Mouse (Mus musculus) neural tube, embryonic 15.5 days (tissue): ENCODE data around the gene Uap1l1. TPM values are rescaled to one million over a fixed set of nuclear protein-coding genes. Genes with fewer than 3 reads are reported as not detected.
A peak's percentile ranks its signal among the peaks of the same experiment; 100 is the strongest.

Experiments used
- ATAC-seq: fragments of 200-750 bp; cut with Nextera tagmentation; 2 replicates; pipeline ENCODE4 v1.8.0; 2017; ENCODE audit warnings: mild to moderate bottlenecking, moderate TSS enrichment, moderate library complexity; ENCODE audit not compliant: low FRiP score
- H3K27ac ChIP-seq: fragments of 300-500 bp; sonication (generic); replicated peaks from 2 replicates; pipeline ENCODE4 v1.5.1; 2015; ENCODE audit warnings: mild to moderate bottlenecking, inconsistent platforms
- H3K27me3 ChIP-seq: fragments of 300-500 bp; sonication (generic); replicated peaks from 2 replicates; pipeline ENCODE4 v1.6.1; 2015; ENCODE audit warnings: inconsistent platforms
- H3K36me3 ChIP-seq: fragments of 300-500 bp; sonication (generic); 2 replicates; pipeline ENCODE4 v1.6.1; 2015; ENCODE audit warnings: inconsistent platforms
- H3K4me1 ChIP-seq: fragments of 300-500 bp; sonication (generic); 2 replicates; pipeline ENCODE4 v1.6.1; 2015; ENCODE audit warnings: inconsistent platforms
- H3K4me2 ChIP-seq: fragments of 300-500 bp; sonication (generic); 2 replicates; pipeline ENCODE4 v1.6.1; 2015; ENCODE audit warnings: inconsistent platforms, mild to moderate bottlenecking, moderate library complexity
- H3K4me3 ChIP-seq: fragments of 300-500 bp; sonication (generic); replicated peaks from 2 replicates; pipeline ENCODE4 v1.5.1; 2015; ENCODE audit warnings: mild to moderate bottlenecking, inconsistent platforms
- H3K9ac ChIP-seq: fragments of 300-500 bp; sonication (generic); replicated peaks from 2 replicates; pipeline ENCODE4 v1.6.1; 2015; ENCODE audit warnings: mild to moderate bottlenecking, inconsistent platforms
- H3K9me3 ChIP-seq: fragments of 300-500 bp; sonication (generic); replicated peaks from 2 replicates; pipeline ENCODE4 v1.6.1; 2016; ENCODE audit warnings: inconsistent platforms
- WGBS: fragments of 180-500 bp; shearing (Covaris S2); methylation state at CpG from one replicate; pipeline ENCODE4 v1.1.7; 2015; ENCODE audit warnings: mixed read lengths; 5-methylcytosine and 5-hydroxymethylcytosine counted together
- polyA plus RNA-seq: library from polyadenylated mRNA; unstranded; fragments of >200 nt; fragmentation: Nextera tagmentation; extraction: Ambion mirVana; gene quantifications from 2 replicates; pipeline ENCODE4 v1.2.1, GENCODE M21; 2015

Gene Uap1l1
- polyA plus RNA-seq, 1 experiment from 2014 or later = 8.5 TPM

DNA sequence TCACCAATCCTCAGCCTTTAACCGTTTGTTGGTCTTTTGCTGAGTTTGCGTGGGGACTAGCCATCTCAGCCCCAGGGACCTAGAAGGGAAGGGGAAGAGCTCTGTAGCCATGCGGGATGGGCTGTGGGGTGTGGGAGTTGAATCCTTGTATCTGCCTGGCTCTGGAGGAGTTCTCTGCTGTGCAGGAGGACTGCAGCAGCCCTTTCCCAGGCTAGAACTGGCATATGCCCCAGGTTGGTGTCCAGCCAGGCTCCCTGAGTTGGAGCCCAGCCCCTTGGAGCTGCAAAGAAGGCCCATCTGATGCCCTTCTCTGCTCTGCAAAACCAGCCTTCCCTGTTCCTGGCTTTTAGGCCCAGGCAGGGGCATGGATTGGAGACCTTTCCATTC is 31.1 kb upstream of the Uap1l1 start:
- Histone ChIP-seq H3K9me3 (no peaks in the 10 kb centered on the region), H3K27ac (no peak overlapping the region), H3K36me3 (no peaks in the 10 kb centered on the region), H3K9ac (no peak overlapping the region), H3K27me3 (peaks cover 69% of the 10 kb centered on the region), H3K4me2 (peak overlapping the region; percentile 67), H3K4me1 (peaks cover 24% of the 10 kb centered on the region), H3K4me3 (peak overlapping the region; percentile 38)
- no peak for ATAC-seq
- WGBS = 31% methylated on average over 3 of the region's 3 CpGs

DNA sequence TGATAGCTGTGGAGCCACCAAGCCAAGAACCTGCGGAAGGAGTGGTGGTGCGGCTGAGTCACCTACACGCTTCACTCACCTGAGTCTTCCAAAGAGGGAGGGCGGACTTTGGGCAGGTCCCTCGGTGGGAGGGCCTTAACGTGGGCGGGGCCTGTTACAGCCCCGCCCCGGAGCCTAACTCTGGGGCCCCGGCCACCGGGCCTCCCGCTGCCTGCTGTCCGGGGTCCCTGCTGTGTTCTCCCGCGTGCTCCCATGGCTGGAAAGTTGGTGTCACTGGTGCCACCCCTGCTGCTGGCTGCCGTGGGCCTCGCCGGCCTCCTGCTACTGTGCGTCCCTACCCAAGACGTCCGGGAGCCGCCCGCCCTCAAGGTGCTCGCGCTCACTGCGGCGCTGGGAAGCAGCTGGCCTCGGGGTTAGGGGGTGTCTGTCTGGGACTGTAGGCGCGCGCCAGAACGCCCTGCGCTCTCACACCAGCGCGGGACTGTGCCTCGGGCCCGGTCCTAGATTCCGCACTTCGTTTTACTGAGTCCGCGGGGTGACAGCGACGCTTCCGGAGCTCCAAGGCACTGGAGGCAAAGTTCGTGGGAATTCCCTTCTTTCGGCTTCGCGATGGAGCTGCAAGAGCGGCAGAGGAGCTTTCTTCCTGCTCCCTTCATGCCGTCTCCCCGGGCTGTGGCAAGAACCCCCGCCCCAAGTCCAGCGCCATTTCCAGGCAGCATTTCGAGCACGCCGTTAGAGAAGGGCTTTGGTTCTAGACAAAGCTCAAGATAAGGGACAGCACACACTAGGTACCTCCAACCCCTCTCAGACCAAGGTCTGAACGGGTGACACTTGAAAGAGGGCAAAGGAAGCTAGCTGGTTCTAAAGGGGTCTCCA is 30.5 kb upstream of the Uap1l1 start, which contains the start of gene Entpd2:
TSS of gene Entpd2 (plus strand) at position 154 of the 876 bp plus-strand sequence.
- H3K4me2 ChIP-seq = peak within 1 kb of the TSS; percentile 67
- ATAC-seq = no peak
- no peaks in the 10 kb centered on the region for H3K9me3 ChIP-seq
- peak within 1 kb of the TSS; percentile 38 for H3K4me3 ChIP-seq
- peaks cover 24% of the 10 kb centered on the region for H3K4me1 ChIP-seq
- no peaks in the 10 kb centered on the region for H3K36me3 ChIP-seq
- H3K27ac ChIP-seq = no peak within 1 kb of the TSS
- peaks cover 69% of the 10 kb centered on the region for H3K27me3 ChIP-seq
- 1% methylated on average over 57 of the region's 57 CpGs for WGBS
- peak within 1 kb of the TSS; percentile 21; the same call in 1 of the 2 replicates for H3K9ac ChIP-seq

DNA sequence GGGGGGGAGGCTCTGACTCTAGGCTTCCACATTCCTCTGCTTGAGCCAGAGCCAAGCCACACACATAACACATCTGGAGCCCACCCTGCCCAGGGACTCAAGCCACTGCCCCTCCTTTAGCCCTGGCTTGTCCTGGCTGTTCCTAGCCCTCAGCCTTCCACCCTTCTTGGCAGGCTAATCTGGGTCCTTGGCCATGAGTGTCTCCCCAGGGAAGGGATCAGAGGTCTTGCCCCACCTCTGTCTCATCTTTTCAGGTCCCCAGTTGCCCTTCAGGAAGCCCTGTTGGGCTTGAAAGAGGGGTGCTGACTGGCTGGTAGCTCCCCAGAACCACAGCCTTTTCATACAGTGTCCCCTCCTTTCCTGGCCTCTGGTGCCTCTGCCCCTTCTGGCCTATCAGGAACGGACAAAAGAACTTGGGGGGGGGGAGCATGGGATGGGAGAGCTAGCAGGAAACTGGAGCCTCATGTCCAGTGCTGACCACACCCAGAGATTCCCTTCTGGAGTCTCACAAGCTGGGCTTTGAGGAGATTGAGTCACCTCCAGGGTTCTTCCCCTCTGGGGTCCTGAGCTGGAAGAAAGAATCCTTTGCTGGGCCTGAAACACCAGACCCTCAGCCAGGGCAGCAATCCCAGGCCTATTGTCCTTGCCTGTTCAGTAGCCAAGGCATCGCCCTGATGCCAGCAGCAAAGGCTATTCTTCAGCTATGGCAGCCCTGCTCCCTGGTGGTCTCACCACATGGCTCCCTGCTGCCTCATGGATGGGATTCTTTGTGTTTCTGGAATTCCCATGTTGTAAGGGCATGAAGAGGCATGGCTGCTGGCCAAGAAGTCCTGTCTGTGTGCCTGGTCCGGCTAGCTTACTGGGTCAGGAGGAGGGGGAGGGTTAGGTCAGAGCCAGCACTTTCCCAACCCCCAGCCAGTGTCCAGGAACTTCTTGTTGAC is 29.1 kb upstream of the Uap1l1 start:
- ATAC-seq = peak; percentile 73
- 30% methylated on average over 3 of the region's 3 CpGs for WGBS
- H3K9me3 ChIP-seq = no peaks in the 10 kb centered on the region
- H3K4me1 ChIP-seq = peaks cover 15% of the 10 kb centered on the region
- peaks cover 63% of the 10 kb centered on the region for H3K27me3 ChIP-seq
- H3K27ac ChIP-seq = no peak overlapping the region; the same call in 1 of the 2 replicates
- no peak overlapping the region for H3K9ac ChIP-seq
- no peaks in the 10 kb centered on the region for H3K36me3 ChIP-seq
- H3K4me3 ChIP-seq = no peak overlapping the region
- H3K4me2 ChIP-seq = no peak overlapping the region

DNA sequence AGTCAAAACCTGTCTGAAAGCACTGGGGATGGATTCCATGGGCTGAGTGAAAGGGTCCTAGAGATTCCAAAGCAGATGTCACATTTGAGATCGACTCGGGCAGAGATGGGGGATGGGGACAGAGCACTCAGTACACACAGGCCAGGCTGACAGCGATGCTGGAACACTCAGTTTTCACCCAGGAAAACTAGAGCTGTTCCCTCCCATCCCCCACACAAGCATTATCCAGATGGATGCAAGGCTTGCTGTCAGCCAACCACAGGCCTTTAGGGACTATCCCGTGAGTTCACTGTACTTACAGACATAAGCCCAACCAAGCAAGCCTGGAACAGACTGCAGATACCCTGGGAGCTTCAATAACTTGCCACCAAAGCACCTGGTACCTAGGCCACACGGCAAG is 25.8 kb upstream of the Uap1l1 start:
- H3K36me3 ChIP-seq = no peaks in the 10 kb centered on the region
- 61% methylated on average over 5 of the region's 5 CpGs for WGBS
- H3K4me1 ChIP-seq = peaks cover 13% of the 10 kb centered on the region
- ATAC-seq = no peak
- no peak overlapping the region for H3K27ac ChIP-seq
- no peak overlapping the region for H3K9ac ChIP-seq
- H3K27me3 ChIP-seq = peaks cover 34% of the 10 kb centered on the region
- H3K4me3 ChIP-seq = no peak overlapping the region
- H3K9me3 ChIP-seq = no peaks in the 10 kb centered on the region
- H3K4me2 ChIP-seq = no peak overlapping the region

DNA sequence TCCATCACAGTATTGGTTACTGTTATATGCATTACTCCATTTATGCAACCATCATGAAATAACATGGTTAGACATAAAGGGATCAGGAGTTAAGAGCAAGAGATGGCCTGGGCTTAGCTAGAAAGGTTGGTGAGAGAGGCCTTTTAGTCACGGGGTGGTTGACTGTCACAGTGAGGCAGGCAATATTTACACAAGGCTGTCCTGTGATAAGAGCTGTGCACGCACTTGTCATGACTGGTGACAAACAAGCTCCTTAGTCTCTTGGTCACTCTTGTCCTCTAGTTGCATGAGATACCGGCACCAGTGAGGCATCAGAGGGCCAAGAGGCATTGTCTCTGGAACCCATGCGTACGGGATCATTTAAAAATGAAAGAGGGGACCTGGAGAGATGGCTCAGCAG is 19.0 kb upstream of the Uap1l1 start:
- 76% methylated on average over 5 of the region's 5 CpGs for WGBS

DNA sequence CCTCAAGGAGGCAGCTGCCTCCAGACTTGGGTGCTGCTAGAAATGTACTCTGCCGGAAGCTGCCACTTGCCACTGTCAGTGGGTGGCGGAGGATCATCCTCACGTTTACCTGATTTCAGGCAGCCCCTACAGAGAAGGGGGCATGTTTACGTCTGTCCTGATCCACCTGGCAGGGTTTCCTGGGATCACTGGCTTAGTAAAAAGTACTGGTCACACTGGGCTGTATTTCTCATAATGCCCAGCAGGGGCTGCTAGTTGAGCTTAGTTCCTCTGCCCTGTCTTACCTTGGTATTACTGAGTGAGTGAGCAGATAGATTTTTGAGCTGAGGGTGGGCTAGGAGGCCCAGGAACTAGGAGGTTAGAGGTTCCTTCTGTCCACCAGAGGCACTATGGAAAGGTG is 11.1 kb upstream of the Uap1l1 start:
- Histone ChIP-seq H3K4me2 (no peak overlapping the region), H3K27me3 (peaks cover 7% of the 10 kb centered on the region), H3K9me3 (no peaks in the 10 kb centered on the region), H3K4me3 (no peak overlapping the region), H3K9ac (no peak overlapping the region), H3K36me3 (no peaks in the 10 kb centered on the region), H3K27ac (no peak overlapping the region), H3K4me1 (peaks cover 17% of the 10 kb centered on the region)
- ATAC-seq = no peak
- 64% methylated on average over 4 of the region's 4 CpGs for WGBS

More for the DNA sequence above, 19.0 kb upstream of the Uap1l1 start:
- no peaks in the 10 kb centered on the region for H3K9me3 ChIP-seq
- H3K4me1 ChIP-seq = no peaks in the 10 kb centered on the region
- no peaks in the 10 kb centered on the region for H3K36me3 ChIP-seq
- H3K4me3 ChIP-seq = no peak overlapping the region
- H3K27ac ChIP-seq = no peak overlapping the region
- peaks cover 6% of the 10 kb centered on the region; the same call in 1 of the 2 replicates for H3K27me3 ChIP-seq
- no peak for ATAC-seq
- H3K4me2 ChIP-seq = no peak overlapping the region
- no peak overlapping the region for H3K9ac ChIP-seq

DNA sequence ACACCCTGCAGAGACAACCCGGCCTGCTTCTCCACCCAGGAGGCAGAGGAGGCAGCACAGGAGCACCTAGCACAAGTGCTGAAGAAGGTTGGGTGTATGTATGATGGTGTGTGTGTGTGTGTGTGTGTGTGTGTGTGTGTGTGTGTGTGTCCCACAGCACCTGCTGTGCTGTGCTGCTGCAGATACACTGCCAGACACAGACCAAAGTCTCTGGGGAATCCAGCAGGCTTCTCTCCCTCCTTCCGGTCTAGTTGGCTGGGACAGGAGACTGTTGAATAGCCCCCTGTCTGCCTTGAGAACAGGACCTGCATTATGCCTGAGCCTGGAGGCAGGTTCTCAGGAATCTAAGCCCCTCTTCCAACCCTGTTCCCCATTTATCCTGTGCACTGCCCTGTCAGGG is 7.9 kb upstream of the Uap1l1 start:
- Histone ChIP-seq H3K4me3 (peak overlapping the region; percentile 70), H3K36me3 (no peaks in the 10 kb centered on the region), H3K9ac (peak overlapping the region; percentile 61; the same call in 1 of the 2 replicates), H3K27ac (no peak overlapping the region), H3K4me2 (peak overlapping the region; percentile 99), H3K9me3 (no peaks in the 10 kb centered on the region), H3K27me3 (peaks cover 8% of the 10 kb centered on the region), H3K4me1 (peaks cover 18% of the 10 kb centered on the region)
- WGBS = 19% methylated on average over 2 of the region's 2 CpGs
- ATAC-seq = no peak

DNA sequence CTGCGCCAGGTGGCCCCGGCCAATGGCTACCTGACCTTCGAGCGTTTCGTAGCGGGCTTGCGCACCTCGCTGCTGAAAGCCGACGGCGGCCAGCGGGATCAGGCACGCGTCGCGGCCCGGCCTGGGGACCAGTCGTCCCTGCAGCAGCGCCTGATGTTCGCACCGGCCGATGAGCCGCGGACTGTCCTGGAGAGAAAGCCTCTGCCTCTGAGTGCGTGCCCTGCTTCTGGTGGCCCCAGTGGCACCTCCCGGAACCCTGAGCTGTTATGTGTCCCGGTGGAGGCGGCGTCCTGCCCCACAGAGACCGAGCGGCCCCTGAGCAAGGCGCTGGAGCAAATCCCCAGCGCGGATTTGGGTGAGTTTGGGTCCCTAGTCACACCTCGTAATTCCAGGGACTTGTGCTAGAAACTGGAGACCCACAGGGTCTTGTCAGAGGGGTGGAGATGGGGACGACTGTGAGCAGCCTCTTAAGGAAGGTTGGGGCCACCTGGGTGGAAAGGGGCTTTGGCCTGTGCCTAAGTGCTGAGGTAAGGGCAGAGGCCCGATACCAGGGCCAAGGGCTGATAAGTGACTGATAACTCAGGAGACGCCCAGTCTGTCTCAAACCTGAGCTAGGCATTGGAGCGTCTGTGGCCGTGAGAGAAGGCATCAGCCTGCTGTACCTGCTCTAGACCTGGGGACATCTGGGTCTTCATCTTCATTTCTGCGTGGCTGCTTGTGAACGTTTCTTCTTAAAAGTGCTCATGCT is 7.3 kb upstream of the Uap1l1 start:
- no peaks in the 10 kb centered on the region for H3K36me3 ChIP-seq
- ATAC-seq = no peak
- WGBS = under 1% methylated on average over 42 of the region's 42 CpGs
- peak overlapping the region; percentile 99 for H3K4me2 ChIP-seq
- H3K4me3 ChIP-seq = peak overlapping the region; percentile 70
- peaks cover 18% of the 10 kb centered on the region for H3K4me1 ChIP-seq
- no peak overlapping the region for H3K27ac ChIP-seq
- peaks cover 11% of the 10 kb centered on the region for H3K27me3 ChIP-seq
- H3K9me3 ChIP-seq = no peaks in the 10 kb centered on the region
- H3K9ac ChIP-seq = peak overlapping the region; percentile 61

DNA sequence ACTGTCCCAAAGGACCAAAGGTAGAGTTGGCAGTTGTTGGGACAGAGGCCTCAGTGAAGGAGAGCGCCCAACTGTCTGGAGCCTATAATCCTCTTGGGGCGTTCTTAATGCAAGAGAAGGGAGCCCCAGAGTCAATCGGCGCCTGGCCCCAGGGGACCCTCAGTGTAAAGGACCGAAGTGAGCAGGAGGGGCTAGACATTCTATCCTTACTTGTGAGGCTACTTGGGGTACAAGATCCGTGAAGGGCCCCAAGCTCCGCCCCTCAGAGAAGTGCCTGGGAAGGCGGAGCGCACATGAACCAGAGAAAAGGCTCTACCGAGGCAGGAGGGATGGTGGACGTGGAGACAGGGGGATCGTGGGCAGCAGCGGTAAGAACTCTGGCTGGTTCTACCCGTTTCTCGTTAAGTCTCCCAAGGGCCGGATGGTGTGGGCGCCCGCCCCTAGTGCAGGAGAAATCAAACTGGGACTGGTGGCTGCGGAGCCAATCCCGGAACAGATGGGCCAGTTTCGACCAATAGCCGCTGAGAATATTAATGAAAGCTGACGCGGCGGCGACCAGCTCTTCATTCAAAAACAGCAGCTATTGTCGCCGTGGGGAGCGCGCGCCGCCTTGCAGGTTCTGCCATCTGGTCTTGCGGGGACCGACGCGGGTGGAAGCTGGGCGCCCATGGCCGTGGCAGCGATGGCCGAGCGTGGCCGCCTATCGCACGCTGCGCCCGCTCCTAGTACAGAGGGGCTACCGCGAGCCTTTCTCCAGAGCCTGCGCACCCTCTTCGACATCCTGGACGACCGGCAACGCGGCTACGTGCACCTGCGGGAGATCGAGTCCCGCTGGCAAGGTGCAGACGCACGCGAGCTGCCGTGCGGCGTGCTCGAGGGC is 6.5 kb upstream of the Uap1l1 start, which contains the start of gene Sapcd2:
TSS of gene Sapcd2 (plus strand) at position 558 of the 880 bp plus-strand sequence.
- no peaks in the 10 kb centered on the region for H3K9me3 ChIP-seq
- ATAC-seq = peak; percentile 92
- no peaks in the 10 kb centered on the region for H3K36me3 ChIP-seq
- H3K27ac ChIP-seq = peak within 1 kb of the TSS; percentile 75
- peaks cover 14% of the 10 kb centered on the region for H3K27me3 ChIP-seq
- peak within 1 kb of the TSS; percentile 70 for H3K4me3 ChIP-seq
- H3K4me2 ChIP-seq = peak within 1 kb of the TSS; percentile 99
- peak within 1 kb of the TSS; percentile 61 for H3K9ac ChIP-seq
- WGBS = under 1% methylated on average over 65 of the region's 65 CpGs
- peaks cover 18% of the 10 kb centered on the region for H3K4me1 ChIP-seq

DNA sequence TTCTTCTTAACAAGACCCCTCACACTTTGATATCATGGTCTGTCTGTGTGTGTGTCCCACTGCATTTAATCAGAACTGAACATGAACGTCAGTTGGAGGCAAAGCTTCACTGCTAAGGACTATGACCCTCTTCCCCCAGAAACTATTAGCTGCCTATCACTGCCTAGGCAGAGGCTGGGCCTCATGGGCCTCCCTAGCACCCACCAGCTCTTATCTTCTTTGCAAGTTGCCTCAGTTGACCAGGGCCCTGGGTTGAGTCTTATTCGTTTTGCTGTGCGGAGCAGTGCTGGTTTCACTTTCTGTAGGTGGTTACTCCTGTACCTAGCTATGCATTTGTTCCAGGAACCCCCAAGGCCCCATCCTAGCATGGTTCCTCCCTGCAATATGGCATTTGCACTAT is 4.5 kb upstream of the Uap1l1 start:
- Histone ChIP-seq H3K9me3 (no peaks in the 10 kb centered on the region), H3K4me1 (peaks cover 26% of the 10 kb centered on the region), H3K4me3 (no peak overlapping the region), H3K9ac (no peak overlapping the region), H3K36me3 (no peaks in the 10 kb centered on the region), H3K27ac (no peak overlapping the region), H3K4me2 (no peak overlapping the region), H3K27me3 (peaks cover 24% of the 10 kb centered on the region)
- WGBS = 90% methylated on average over 3 of the region's 3 CpGs
- ATAC-seq = no peak
